Mouse (Mus musculus): ENCODE measurements around the gene Scube2.

DNA sequence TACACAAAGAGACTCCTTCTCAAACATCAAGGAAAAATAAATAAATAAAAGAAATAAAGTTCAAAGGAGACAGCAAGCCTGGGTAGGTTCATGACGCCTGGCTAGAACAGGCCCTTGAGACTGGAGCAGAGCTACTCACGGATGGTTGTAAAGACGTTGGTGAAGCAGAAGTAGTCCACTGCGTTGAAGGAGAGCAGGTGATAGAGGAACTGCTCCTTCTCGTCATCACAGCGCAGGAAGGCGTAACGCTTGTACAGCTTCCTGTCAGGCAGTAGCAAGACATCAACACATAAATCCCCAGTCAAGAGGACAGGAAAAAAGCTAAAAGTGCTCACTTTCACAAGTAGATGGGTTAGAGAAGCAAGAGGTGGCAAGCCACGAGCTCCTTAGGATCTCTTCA lies 35.4 kb upstream of the Scube2 start:
- TF ChIP-seq USF1 (IDR thresholded peaks at IDR 0.05; ENCODE audit: low read depth, low read length) = no peak
- no peak for TF ChIP-seq EP300 (IDR thresholded peaks at IDR 0.05; ENCODE audit: low read depth in 1 of 2, low read length in 2 of 2)
- no peak for TF ChIP-seq POLR2AphosphoS5 (IDR thresholded peaks at IDR 0.05; ENCODE audit: borderline replicate concordance, low read depth, low read length)
- TF ChIP-seq ZKSCAN1 (IDR thresholded peaks at IDR 0.05; ENCODE audit: low read depth, low read length) = no peak
- TF ChIP-seq MXI1 (IDR thresholded peaks at IDR 0.05; ENCODE audit: low read depth, low read length) = no peak
- no peak for TF ChIP-seq CTCF (IDR thresholded peaks at IDR 0.05 in 2 of 3, conservative IDR thresholded peaks at IDR 0.05 in 1 of 3; ENCODE audit: control insufficient read depth in 1 of 3, insufficient read depth in 1 of 3, low read depth in 2 of 3, low read length in 3 of 3, poor library complexity in 1 of 3, severe bottlenecking in 1 of 3)
- no peak for TF ChIP-seq POLR2A (IDR thresholded peaks at IDR 0.05; ENCODE audit: control insufficient read depth in 1 of 2, insufficient read depth in 1 of 2, low read depth in 1 of 2, low read length in 2 of 2, poor library complexity in 1 of 2)
- TF ChIP-seq JUND (IDR thresholded peaks at IDR 0.05; ENCODE audit: low read depth, low read length) = no peak
- TF ChIP-seq RAD21 (IDR thresholded peaks at IDR 0.05; ENCODE audit: low read depth, low read length) = no peak
- TF ChIP-seq HCFC1 (IDR thresholded peaks at IDR 0.05; ENCODE audit: low read depth, low read length) = no peak
